Mouse (Mus musculus) midbrain, embryonic 12.5 days (tissue): ENCODE results near the gene Gpat2. TPM values are rescaled to one million over a fixed set of nuclear protein-coding genes. Genes with fewer than 3 reads are reported as not detected.

ENCODE experiments used
- ATAC-seq: fragments of 200-750 bp; cut with Nextera tagmentation; 2 replicates; pipeline ENCODE4 v1.8.0; 2017; ENCODE audit warnings: low read depth, moderate TSS enrichment, moderate library complexity; ENCODE audit not compliant: low FRiP score
- H3K27ac ChIP-seq: fragments of 300-500 bp; sonication (generic); replicated peaks from 2 replicates; pipeline ENCODE4 v1.5.1; 2016; ENCODE audit warnings: mild to moderate bottlenecking
- H3K27me3 ChIP-seq: fragments of 300-500 bp; sonication (generic); 2 replicates; pipeline ENCODE4 v1.6.1; 2016; ENCODE audit warnings: mild to moderate bottlenecking
- H3K36me3 ChIP-seq: fragments of 300-500 bp; sonication (generic); 2 replicates; pipeline ENCODE4 v1.6.1; 2016
- H3K4me1 ChIP-seq: fragments of 300-500 bp; sonication (generic); 2 replicates; pipeline ENCODE4 v1.6.1; 2016
- H3K4me2 ChIP-seq: fragments of 300-500 bp; sonication (generic); replicated peaks from 2 replicates; pipeline ENCODE4 v1.6.1; 2016; ENCODE audit warnings: mild to moderate bottlenecking, moderate library complexity
- H3K4me3 ChIP-seq: fragments of 300-500 bp; sonication (generic); 2 replicates; pipeline ENCODE4 v1.5.1; 2016; ENCODE audit warnings: mild to moderate bottlenecking
- H3K9ac ChIP-seq: fragments of 300-500 bp; sonication (generic); replicated peaks from 2 replicates; pipeline ENCODE4 v1.6.1; 2016; ENCODE audit warnings: mild to moderate bottlenecking, moderate library complexity
- H3K9me3 ChIP-seq: fragments of 300-500 bp; sonication (generic); 2 replicates; pipeline ENCODE4 v1.6.1; 2016; ENCODE audit warnings: mild to moderate bottlenecking
- WGBS: fragments of 180-500 bp; shearing (Covaris S2); methylation state at CpG from one replicate; pipeline ENCODE4 v1.1.7; 2016; 5-methylcytosine and 5-hydroxymethylcytosine counted together
- polyA plus RNA-seq: library from polyadenylated mRNA; unstranded; fragments of >200 nt; fragmentation: Nextera tagmentation; extraction: Ambion mirVana; gene quantifications from 2 replicates; pipeline ENCODE4 v1.2.1, GENCODE M21; 2016

The Gpat2 gene
- polyA plus RNA-seq, 1 experiment from 2014 or later: not detected

DNA sequence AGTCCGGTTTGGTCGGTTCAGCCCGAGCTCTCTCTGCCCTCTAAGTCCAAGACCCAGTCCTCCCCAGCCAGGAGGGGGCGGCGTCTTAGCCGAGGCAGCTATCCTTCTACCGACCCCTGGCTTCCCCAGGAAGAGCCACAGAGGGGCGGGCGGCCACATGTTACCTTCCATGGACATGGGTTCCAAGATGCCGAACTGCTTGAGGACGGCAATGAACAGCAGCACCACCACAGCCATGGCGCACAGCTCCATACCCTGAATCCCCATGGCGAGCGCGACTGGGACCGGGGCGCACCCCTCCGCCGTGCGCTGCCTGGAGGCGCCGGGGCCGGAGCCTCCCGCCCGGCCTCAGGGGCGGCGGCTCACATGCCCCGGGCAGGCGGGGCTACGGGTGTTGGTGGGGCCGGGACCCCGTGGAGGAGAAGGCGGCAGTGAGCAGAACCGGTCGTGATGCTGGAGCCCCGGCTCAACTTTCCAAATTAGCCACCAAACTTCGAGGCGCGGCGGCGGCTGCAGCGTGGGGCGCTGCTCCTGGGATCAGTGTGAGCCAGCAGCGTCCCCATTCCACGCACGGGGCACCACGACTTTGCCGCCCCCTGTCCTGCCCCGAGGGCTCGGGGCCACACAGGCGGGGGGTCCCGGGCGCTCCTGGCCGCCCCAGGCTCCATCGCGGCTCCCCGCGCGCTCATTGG, 57.0 kb downstream of the Gpat2 start:
- Histone ChIP-seq H3K4me1 (peaks cover 26% of the 10 kb centered on the region), H3K4me2 (peak overlapping the region; percentile 56), H3K36me3 (no peaks in the 10 kb centered on the region), H3K9ac (no peak overlapping the region), H3K27ac (no peak overlapping the region), H3K27me3 (peaks cover 85% of the 10 kb centered on the region), H3K4me3 (peak overlapping the region; percentile 37), H3K9me3 (no peaks in the 10 kb centered on the region)
- under 1% methylated on average over 58 of the region's 59 CpGs for WGBS
- ATAC-seq: no peak

DNA sequence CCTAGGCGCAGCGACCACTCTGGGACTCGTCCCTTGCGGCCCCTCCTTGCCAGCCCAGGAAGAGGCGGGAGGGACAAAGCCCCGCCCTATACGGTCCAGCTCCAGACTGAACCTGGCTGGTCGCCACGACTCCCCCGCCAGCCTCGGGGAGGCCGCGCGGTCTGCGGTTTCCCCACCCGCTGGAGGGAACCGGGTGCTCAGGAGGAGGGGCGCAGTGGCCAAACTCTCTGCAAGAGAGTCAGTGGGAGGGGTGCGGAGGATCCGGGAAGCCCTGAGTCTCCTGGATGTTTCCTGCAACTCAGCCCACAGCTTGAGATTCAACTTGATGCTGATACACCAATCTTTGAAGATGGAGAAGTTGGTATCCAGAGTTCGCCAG, 57.5 kb downstream of the Gpat2 start:
- no peak for ATAC-seq
- whole genome bisulfite sequencing: under 1% methylated on average over 21 of the region's 21 CpGs
- H3K4me2 ChIP-seq: peak overlapping the region; percentile 56
- peak overlapping the region; percentile 37 for H3K4me3 ChIP-seq
- H3K27ac ChIP-seq: no peak overlapping the region
- no peak overlapping the region for H3K9ac ChIP-seq
- peaks cover 26% of the 10 kb centered on the region for H3K4me1 ChIP-seq
- peaks cover 88% of the 10 kb centered on the region for H3K27me3 ChIP-seq
- no peaks in the 10 kb centered on the region for H3K9me3 ChIP-seq
- no peaks in the 10 kb centered on the region for H3K36me3 ChIP-seq

DNA sequence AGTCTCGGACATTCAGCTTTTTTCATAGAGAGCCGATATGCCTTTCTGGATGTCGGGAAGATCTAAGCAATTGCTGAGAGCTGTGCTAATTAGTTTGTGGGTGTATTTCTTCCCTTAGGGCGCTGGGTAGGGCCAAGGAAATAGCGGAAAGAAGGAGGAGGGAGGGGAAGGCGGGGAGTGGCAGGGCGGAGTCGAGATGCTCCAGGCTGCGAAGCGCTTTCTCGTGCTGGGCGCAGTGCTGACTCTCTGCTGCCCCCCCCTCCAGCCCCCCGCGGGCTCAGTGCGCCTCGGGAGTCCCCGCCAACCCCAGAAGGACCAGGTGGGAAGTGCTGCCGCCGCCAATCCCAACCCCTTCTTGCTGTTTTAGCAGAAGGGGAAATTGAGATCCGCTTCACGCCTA, 58.0 kb downstream of the Gpat2 start:
- ATAC-seq: no peak
- peak overlapping the region; percentile 56 for H3K4me2 ChIP-seq
- H3K27ac ChIP-seq: no peak overlapping the region
- H3K27me3 ChIP-seq: peaks cover 88% of the 10 kb centered on the region
- H3K9me3 ChIP-seq: no peaks in the 10 kb centered on the region
- H3K36me3 ChIP-seq: no peaks in the 10 kb centered on the region
- WGBS: 1% methylated on average over 18 of the region's 21 CpGs
- peak overlapping the region; percentile 37 for H3K4me3 ChIP-seq
- H3K4me1 ChIP-seq: peaks cover 26% of the 10 kb centered on the region
- no peak overlapping the region for H3K9ac ChIP-seq

DNA sequence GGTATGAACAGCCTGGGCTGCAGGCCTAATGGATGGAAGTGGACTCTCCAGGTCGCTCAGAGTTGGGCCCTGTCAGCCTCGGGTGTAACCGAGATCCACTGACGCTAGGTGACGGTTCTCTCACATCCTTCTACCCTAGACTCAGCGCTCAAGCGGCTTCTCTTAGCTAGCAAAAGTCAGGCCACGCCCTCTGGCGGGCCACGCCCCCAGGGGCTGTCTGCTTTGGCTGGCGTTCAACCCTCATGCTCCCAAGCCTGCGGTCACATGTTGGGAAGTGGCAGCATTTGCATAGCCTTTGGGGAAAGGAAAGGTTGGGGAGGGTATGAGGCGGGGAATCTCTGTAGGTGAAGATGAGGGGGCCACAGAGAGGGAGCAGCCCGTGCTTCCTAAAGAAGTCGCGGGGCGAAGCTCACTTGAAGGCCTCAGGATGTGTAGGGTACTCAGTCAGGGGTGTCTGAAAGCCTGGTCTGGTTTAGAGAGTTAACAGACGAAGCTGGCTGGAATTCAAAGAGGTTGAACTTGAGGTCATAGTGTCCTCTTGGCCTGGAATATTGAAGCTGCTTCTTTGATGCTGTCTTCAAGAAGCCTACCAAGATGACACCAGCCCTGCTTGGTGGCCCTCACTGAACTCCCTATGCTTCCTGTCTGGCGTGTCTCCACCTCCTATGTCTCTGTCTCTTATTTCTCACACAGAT, 59.6 kb downstream of the Gpat2 start:
- H3K4me3 ChIP-seq: peak overlapping the region; percentile 22
- H3K9me3 ChIP-seq: no peaks in the 10 kb centered on the region
- H3K4me1 ChIP-seq: peaks cover 26% of the 10 kb centered on the region
- peak; percentile 72 for ATAC-seq
- H3K36me3 ChIP-seq: no peaks in the 10 kb centered on the region
- peak overlapping the region; percentile 45 for H3K4me2 ChIP-seq
- peaks cover 75% of the 10 kb centered on the region for H3K27me3 ChIP-seq
- no peak overlapping the region for H3K27ac ChIP-seq
- WGBS: 6% methylated on average over 19 of the region's 19 CpGs
- no peak overlapping the region for H3K9ac ChIP-seq

Other genes with a start within 250 kb of the Gpat2 start
- 2.6 TPM in 2 replicates for gene 1810024B03Rik, start 216.9 kb upstream of the Gpat2 start, polyA plus RNA-seq
- gene Snrnp200, start 216.8 kb upstream of the Gpat2 start, polyA plus RNA-seq: 94.6 and 99.6 TPM in 2 replicates
- 53.7 and 59.2 TPM in 2 replicates for gene Ciao1, start 177.4 kb upstream of the Gpat2 start, polyA plus RNA-seq
- 36.4 and 39.3 TPM in 2 replicates for gene Tmem127, start 177.3 kb upstream of the Gpat2 start, polyA plus RNA-seq
- gene Stard7, start 155.0 kb upstream of the Gpat2 start, polyA plus RNA-seq: 89.2 and 100.0 TPM in 2 replicates
- gene Dusp2, start 89.0 kb upstream of the Gpat2 start, polyA plus RNA-seq: 4.4 and 7.1 TPM in 2 replicates
- gene Astl, start 86.6 kb upstream of the Gpat2 start, polyA plus RNA-seq: not detected in 2 replicates
- gene Adra2b, start 62.0 kb upstream of the Gpat2 start, polyA plus RNA-seq: 1.7 and 2.1 TPM in 2 replicates
- 25.0 and 29.6 TPM in 2 replicates for gene Fahd2a, start 19.4 kb downstream of the Gpat2 start, polyA plus RNA-seq
- 3.5 and 3.7 TPM in 2 replicates for gene Kcnip3, start 96.9 kb downstream of the Gpat2 start, polyA plus RNA-seq
- 0.31 and 0.62 TPM in 2 replicates for gene Prom2, start 116.3 kb downstream of the Gpat2 start, polyA plus RNA-seq
- gene Zfp661, start 161.9 kb downstream of the Gpat2 start, polyA plus RNA-seq: 9.4 TPM in 2 replicates
- gene Mrps5, start 162.0 kb downstream of the Gpat2 start, polyA plus RNA-seq: 151 and 168 TPM in 2 replicates
- 0.88 and 1.2 TPM in 2 replicates for gene Mal, start 231.5 kb downstream of the Gpat2 start, polyA plus RNA-seq